Mouse (Mus musculus) heart, postnatal 0 days (tissue): ENCODE measurements around the gene Lrwd1. TPM values are rescaled to one million over a fixed set of nuclear protein-coding genes. Genes with fewer than 3 reads are reported as not detected.

Experiments
- ATAC-seq: fragments of 200-750 bp; cut with Nextera tagmentation; 2 replicates; pipeline ENCODE4 v1.8.0; 2017; ENCODE audit warnings: low read depth, moderate number of reproducible peaks, moderate library complexity; ENCODE audit not compliant: insufficient read depth
- DNase-seq: peaks from one replicate; pipeline ENCODE4 v3.0.0-alpha.2; 2016; ENCODE audit warnings: low spot score
- H3K27ac ChIP-seq: fragments of 300-500 bp; sonication (generic); 2 replicates; pipeline ENCODE4 v1.5.1; 2014; ENCODE audit warnings: low read depth, mild to moderate bottlenecking
- H3K27me3 ChIP-seq: fragments of 300-500 bp; sonication (generic); 2 replicates; pipeline ENCODE4 v1.6.1; 2014; ENCODE audit warnings: low read length, mixed read lengths; ENCODE audit not compliant: control insufficient read depth, insufficient read depth
- H3K36me3 ChIP-seq: fragments of 300-500 bp; sonication (generic); replicated peaks from 2 replicates; pipeline ENCODE4 v1.6.1; 2014; ENCODE audit warnings: low read length, mixed read lengths; ENCODE audit not compliant: control insufficient read depth, insufficient read depth
- H3K4me1 ChIP-seq: fragments of 300-500 bp; sonication (generic); 2 replicates; pipeline ENCODE4 v1.6.1; 2014; ENCODE audit warnings: antibody characterized with exemption; ENCODE audit not compliant: control insufficient read depth, insufficient read depth
- H3K4me2 ChIP-seq: fragments of 300-500 bp; sonication (generic); 2 replicates; pipeline ENCODE4 v1.6.1; 2014; ENCODE audit warnings: low read depth, mild to moderate bottlenecking, low read length, moderate library complexity
- H3K4me3 ChIP-seq: fragments of 300-500 bp; sonication (generic); 2 replicates; pipeline ENCODE4 v1.5.1; 2014; ENCODE audit warnings: low read depth, low read length
- H3K9ac ChIP-seq: fragments of 300-500 bp; sonication (generic); replicated peaks from 2 replicates; pipeline ENCODE4 v1.6.1; 2014; ENCODE audit warnings: low read depth, low read length, mixed read lengths
- H3K9me3 ChIP-seq: fragments of 300-500 bp; sonication (generic); replicated peaks from 2 replicates; pipeline ENCODE4 v1.6.1; 2016; ENCODE audit warnings: low read length; ENCODE audit not compliant: control insufficient read depth
- CTCF ChIP-seq: IDR thresholded peaks from 2 replicates; pipeline ENCODE4 v1.5.1; 2016; ENCODE audit warnings: antibody characterized with exemption, control low read depth, low read depth
- EP300 ChIP-seq: IDR thresholded peaks from 2 replicates; pipeline ENCODE4 v1.6.1; 2016; ENCODE audit warnings: antibody characterized with exemption, low read depth
- WGBS: fragments of 180-500 bp; shearing (Covaris S2); extraction: QIAGEN DNeasy Blood & Tissue Kit; methylation state at CpG from one replicate; pipeline ENCODE4 v1.1.7; 2014; 5-methylcytosine and 5-hydroxymethylcytosine counted together
- polyA plus RNA-seq: library from polyadenylated mRNA; unstranded; fragments of >200 nt; fragmentation: Nextera tagmentation; extraction: Ambion mirVana; gene quantifications from 2 replicates; pipeline ENCODE4 v1.2.1, GENCODE M21; 2015
- total RNA-seq: library from RNA; depleted of rRNA; stranded (reverse); fragments of >200 nt; gene quantifications from 2 replicates; pipeline ENCODE4 v1.2.3, GENCODE M21; 2014; ENCODE audit warnings: low replicate concordance

Lrwd1 gene
- total and polyA plus RNA-seq, 2 experiments from 2014 or later, result 10.0 to 20.9 TPM

- no peak overlapping the region for H3K4me3 ChIP-seq
- no peak; the same call in 1 of the 2 replicates for ATAC-seq
- H3K9me3 ChIP-seq, result no peaks in the 10 kb centered on the region
- no peaks in the 10 kb centered on the region for H3K36me3 ChIP-seq
- no peak overlapping the region for H3K4me2 ChIP-seq
- no peak overlapping the region for H3K9ac ChIP-seq
- H3K27ac ChIP-seq, result no peak overlapping the region
- WGBS, result 62% methylated on average over 7 of the region's 7 CpGs
- no peaks in the 10 kb centered on the region for H3K27me3 ChIP-seq
- no peak for TF ChIP-seq CTCF
- TF ChIP-seq EP300, result no peak
- DNase-seq, result no peak
- H3K4me1 ChIP-seq, result no peaks in the 10 kb centered on the region
Measured at GRCm38 (mm10) chr5:136095089-136095488, 40.8 kb downstream of the Lrwd1 start.

GRCm38 (mm10) chr5:136094249-136095010, 41.4 kb downstream of the Lrwd1 start:
- no peak for ATAC-seq

GRCm38 (mm10) chr5:136091927-136092326, 43.9 kb downstream of the Lrwd1 start:
- TF ChIP-seq CTCF (no peak), EP300 (no peak)
- 54% methylated on average over 5 of the region's 5 CpGs for WGBS
- Histone ChIP-seq H3K9ac (no peak overlapping the region), H3K27ac (no peak overlapping the region), H3K4me2 (no peak overlapping the region), H3K4me3 (no peak overlapping the region), H3K27me3 (no peaks in the 10 kb centered on the region), H3K9me3 (no peaks in the 10 kb centered on the region), H3K36me3 (no peaks in the 10 kb centered on the region), H3K4me1 (no peaks in the 10 kb centered on the region)
- no peak for DNase-seq
- ATAC-seq, result no peak

More at GRCm38 (mm10) chr5:136094249-136095010, 41.4 kb downstream of the Lrwd1 start:
- H3K4me1 ChIP-seq, result no peaks in the 10 kb centered on the region
- no peaks in the 10 kb centered on the region for H3K9me3 ChIP-seq
- H3K27ac ChIP-seq, result no peak overlapping the region
- no peaks in the 10 kb centered on the region for H3K27me3 ChIP-seq
- H3K9ac ChIP-seq, result no peak overlapping the region
- 39% methylated on average over 8 of the region's 8 CpGs for whole genome bisulfite sequencing
- H3K4me2 ChIP-seq, result no peak overlapping the region
- TF ChIP-seq CTCF (no peak), EP300 (no peak)
- no peak overlapping the region for H3K4me3 ChIP-seq
- H3K36me3 ChIP-seq, result no peaks in the 10 kb centered on the region
- no peak for DNase-seq

DNA sequence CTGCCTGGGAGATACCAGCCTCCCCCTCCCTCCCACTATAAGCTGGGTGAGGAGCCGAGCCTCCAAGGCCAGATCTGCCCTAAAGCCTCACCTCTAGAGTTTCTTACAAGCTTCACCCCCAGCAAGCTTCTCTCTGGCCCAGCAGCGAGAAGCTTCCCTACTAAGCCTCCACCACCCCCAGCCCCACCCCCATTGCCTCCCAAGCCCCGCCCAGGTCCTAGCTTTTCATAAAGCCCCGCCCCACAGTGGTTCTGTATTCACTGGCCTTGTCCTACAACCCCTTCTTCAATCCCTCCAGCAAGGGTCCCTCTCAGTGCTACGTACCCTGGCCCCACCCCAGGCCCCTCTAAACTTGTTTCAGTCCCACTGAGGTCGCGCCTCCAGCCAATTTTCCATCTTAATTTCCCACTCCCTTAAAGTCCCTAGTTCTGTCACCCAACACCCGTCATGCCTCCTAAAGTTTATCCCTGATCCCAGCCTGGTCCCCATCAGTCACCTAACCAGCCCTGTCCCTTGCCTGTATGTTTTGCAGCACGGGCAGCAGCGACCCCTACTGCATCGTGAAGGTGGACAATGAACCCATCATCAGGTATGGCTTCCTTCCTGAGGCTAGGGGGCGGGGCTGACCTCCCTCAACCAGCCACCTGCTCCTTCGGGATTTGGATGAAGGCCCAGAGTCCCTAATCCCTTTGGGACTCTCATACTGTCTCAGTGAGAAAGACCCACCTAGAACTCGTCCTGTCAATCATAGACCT, 46.9 kb downstream of the Lrwd1 start:
- no peaks in the 10 kb centered on the region for H3K36me3 ChIP-seq
- no peak for DNase-seq
- WGBS, result 20% methylated on average over 14 of the region's 14 CpGs

GRCm38 (mm10) chr5:136086290-136086689, 49.6 kb downstream of the Lrwd1 start:
- no peak for TF ChIP-seq CTCF
- no peak for TF ChIP-seq EP300
- H3K4me3 ChIP-seq, result no peak overlapping the region
- no peak overlapping the region for H3K4me2 ChIP-seq
- ATAC-seq (no peak), DNase-seq (no peak)
- 87% methylated on average over 8 of the region's 8 CpGs for WGBS
- no peaks in the 10 kb centered on the region for H3K9me3 ChIP-seq
- peaks cover 20% of the 10 kb centered on the region for H3K27me3 ChIP-seq
- H3K27ac ChIP-seq, result no peak overlapping the region
- H3K36me3 ChIP-seq, result no peaks in the 10 kb centered on the region
- no peak overlapping the region for H3K9ac ChIP-seq
- H3K4me1 ChIP-seq, result no peaks in the 10 kb centered on the region

More for the DNA sequence above, 46.9 kb downstream of the Lrwd1 start:
- H3K9me3 ChIP-seq, result no peaks in the 10 kb centered on the region
- peaks cover 19% of the 10 kb centered on the region for H3K27me3 ChIP-seq
- no peak overlapping the region for H3K4me3 ChIP-seq
- H3K4me1 ChIP-seq, result no peaks in the 10 kb centered on the region
- ATAC-seq, result no peak
- TF ChIP-seq CTCF, result peak; percentile 42
- no peak for TF ChIP-seq EP300
- H3K4me2 ChIP-seq, result no peak overlapping the region
- no peak overlapping the region for H3K27ac ChIP-seq
- H3K9ac ChIP-seq, result no peak overlapping the region
